In the genomic region with DNA sequence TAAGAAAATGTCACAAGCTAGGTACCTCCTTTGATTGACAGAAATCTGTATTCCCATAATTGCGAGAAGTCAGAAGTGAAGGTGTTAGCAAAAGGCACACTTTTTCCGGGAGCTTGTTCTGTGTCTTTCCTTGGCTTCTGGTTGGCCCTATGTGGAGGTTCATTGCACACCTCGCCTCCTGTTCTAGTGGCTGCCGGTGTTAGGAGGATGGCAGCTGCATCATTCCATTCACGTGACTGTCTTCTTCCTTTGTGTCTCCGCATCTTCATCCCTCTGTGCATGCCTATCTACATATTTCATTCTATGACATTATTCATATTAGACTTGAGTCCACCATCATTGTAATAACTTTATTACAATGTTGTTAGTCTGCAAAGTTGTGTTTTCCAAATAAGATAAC, we compare ENCODE assay signal across 17 mouse cellular contexts. TPM values are rescaled to one million over a fixed set of nuclear protein-coding genes. Genes with fewer than 3 reads are reported as not detected.
"Had no signal": no experiment of that assay in that cellular context is flagged by ENCODE, and none has a peak within 500 bp of the region (broad histone marks: within the 10 kb centered on the region; RNA-seq: fewer than 3 reads in every experiment).

No protein-coding gene starts in this region.

- DNase-seq: retina, postnatal 1 day; right cerebral cortex, adult 18-20 months; right cerebral cortex, postnatal 14 days; right cerebral cortex, postnatal 25 days; right cerebral cortex, postnatal 4 days; spleen, adult 18-20 months; thymus, adult 18-20 months; thymus, adult 2 months; thymus, postnatal 14 days; thymus, postnatal 25 days; thymus, postnatal 36 days; thymus, postnatal 4 days had no signal

- H3K9me3 ChIP-seq: neural tube, embryonic 15.5 days; stomach, embryonic 15.5 days had no signal

- H3K4me3 ChIP-seq: neural tube, embryonic 15.5 days; stomach, embryonic 15.5 days had no signal

- H3K4me1 ChIP-seq: neural tube, embryonic 15.5 days; stomach, embryonic 15.5 days had no signal

- H3K27ac ChIP-seq: neural tube, embryonic 15.5 days; stomach, embryonic 15.5 days; stomach, postnatal 0 days had no signal

- H3K27me3 ChIP-seq: neural tube, embryonic 15.5 days; stomach, embryonic 15.5 days had no signal

- H3K4me2 ChIP-seq: neural tube, embryonic 15.5 days; stomach, embryonic 15.5 days had no signal

- H3K36me3 ChIP-seq: neural tube, embryonic 15.5 days; stomach, embryonic 15.5 days had no signal

RNA-seq across cellular contexts. Expression of gene Dnah5, which starts 37.5 kb away (rescaled TPM):
- total RNA-seq: neutrophil, adult 5-6 weeks had no signal
- polyA plus RNA-seq: spleen, adult 2 months had no signal
